Mouse (Mus musculus): ENCODE measurements around the gene Ank2.

- no peak for TF ChIP-seq GATA1 (IDR thresholded peaks at IDR 0.05; ENCODE audit: borderline replicate concordance, low read length)
- TF ChIP-seq FLI1 (IDR thresholded peaks at IDR 0.05; ENCODE audit: low read length): no peak
Measured at GRCm38 (mm10) chr3:127355252-127355651, 143.9 kb downstream of the Ank2 start.
